Mouse (Mus musculus) hindbrain, embryonic 13.5 days (tissue): ENCODE results near the gene Tpcn2. TPM values are rescaled to one million over a fixed set of nuclear protein-coding genes. Genes with fewer than 3 reads are reported as not detected.

Source experiments
- ATAC-seq: fragments of 200-750 bp; cut with Nextera tagmentation; 2 replicates; pipeline ENCODE4 v1.8.0; 2017; ENCODE audit warnings: moderate TSS enrichment; ENCODE audit not compliant: low FRiP score
- H3K27ac ChIP-seq: fragments of 300-500 bp; sonication (generic); 2 replicates; pipeline ENCODE4 v1.5.1; 2015; ENCODE audit warnings: inconsistent platforms, mild to moderate bottlenecking, moderate library complexity
- H3K27me3 ChIP-seq: fragments of 300-500 bp; sonication (generic); 2 replicates; pipeline ENCODE4 v1.6.1; 2015; ENCODE audit warnings: mild to moderate bottlenecking, inconsistent platforms
- H3K36me3 ChIP-seq: fragments of 300-500 bp; sonication (generic); 2 replicates; pipeline ENCODE4 v1.6.1; 2015; ENCODE audit warnings: mild to moderate bottlenecking, inconsistent platforms
- H3K4me1 ChIP-seq: fragments of 300-500 bp; sonication (generic); replicated peaks from 2 replicates; pipeline ENCODE4 v1.6.1; 2015; ENCODE audit warnings: inconsistent platforms
- H3K4me2 ChIP-seq: fragments of 300-500 bp; sonication (generic); 2 replicates; pipeline ENCODE4 v1.6.1; 2015; ENCODE audit warnings: inconsistent platforms, mild to moderate bottlenecking, moderate library complexity
- H3K4me3 ChIP-seq: fragments of 300-500 bp; sonication (generic); 2 replicates; pipeline ENCODE4 v1.5.1; 2015; ENCODE audit warnings: mild to moderate bottlenecking, inconsistent platforms
- H3K9ac ChIP-seq: fragments of 300-500 bp; sonication (generic); 2 replicates; pipeline ENCODE4 v1.6.1; 2015; ENCODE audit warnings: mild to moderate bottlenecking, inconsistent platforms
- H3K9me3 ChIP-seq: fragments of 300-500 bp; sonication (generic); 2 replicates; pipeline ENCODE4 v1.6.1; 2016; ENCODE audit warnings: inconsistent platforms
- WGBS: fragments of 180-500 bp; shearing (Covaris S2); methylation state at CpG from one replicate; pipeline ENCODE4 v1.1.7; 2015; 5-methylcytosine and 5-hydroxymethylcytosine counted together
- polyA plus RNA-seq: library from polyadenylated mRNA; unstranded; fragments of >200 nt; fragmentation: Nextera tagmentation; extraction: Ambion mirVana; gene quantifications from 2 replicates; pipeline ENCODE4 v1.2.1, GENCODE M21; 2015

Tpcn2 gene
- polyA plus RNA-seq, 1 experiment from 2014 or later, result 3.3 TPM

GRCm38 (mm10) chr7:145208006-145208405, 75.8 kb downstream of the Tpcn2 start, which contains the start of gene 1810010D01Rik:
1810010D01Rik (minus strand) TSS chr7:145208119.
- Histone ChIP-seq H3K27me3 (peaks cover 2% of the 10 kb centered on the region; the same call in 1 of the 2 replicates), H3K4me1 (peaks cover 33% of the 10 kb centered on the region), H3K9me3 (no peaks in the 10 kb centered on the region), H3K36me3 (no peaks in the 10 kb centered on the region), H3K27ac (peak within 1 kb of the TSS; percentile 87), H3K4me2 (no peak within 1 kb of the TSS), H3K4me3 (no peak within 1 kb of the TSS), H3K9ac (no peak within 1 kb of the TSS)
- WGBS, result 86% methylated on average over 4 of the region's 4 CpGs
- no peak for ATAC-seq

- Histone ChIP-seq H3K4me2 (peak overlapping the region; percentile 42), H3K9ac (peak overlapping the region; percentile 58)
Observed at GRCm38 (mm10) chr7:145206801-145207200, 77.0 kb downstream of the Tpcn2 start.

GRCm38 (mm10) chr7:145206056-145206610, 77.7 kb downstream of the Tpcn2 start:
- Histone ChIP-seq H3K27me3 (peaks cover 2% of the 10 kb centered on the region; the same call in 1 of the 2 replicates), H3K4me1 (peaks cover 20% of the 10 kb centered on the region), H3K27ac (peak overlapping the region; percentile 87), H3K36me3 (no peaks in the 10 kb centered on the region), H3K4me2 (peak overlapping the region; percentile 42), H3K9me3 (0 out of 2 replicates have a peak, but pooled peaks cover 4% of the 10 kb centered on the region), H3K4me3 (no peak overlapping the region), H3K9ac (peak overlapping the region; percentile 58)
- peak; percentile 95 for ATAC-seq
- 0% methylated on average over 34 of the region's 34 CpGs for WGBS

More at GRCm38 (mm10) chr7:145206801-145207200, 77.0 kb downstream of the Tpcn2 start:
- H3K36me3 ChIP-seq, result no peaks in the 10 kb centered on the region
- H3K4me3 ChIP-seq, result no peak overlapping the region
- peaks cover 25% of the 10 kb centered on the region for H3K4me1 ChIP-seq
- peak overlapping the region; percentile 87 for H3K27ac ChIP-seq
- H3K27me3 ChIP-seq, result peaks cover 2% of the 10 kb centered on the region; the same call in 1 of the 2 replicates
- 42% methylated on average over 6 of the region's 6 CpGs for WGBS
- no peak for ATAC-seq
- no peaks in the 10 kb centered on the region for H3K9me3 ChIP-seq

GRCm38 (mm10) chr7:145205363-145205902, 78.4 kb downstream of the Tpcn2 start:
- H3K27ac ChIP-seq, result peak overlapping the region; percentile 87
- WGBS, result 81% methylated on average over 4 of the region's 4 CpGs
- no peak overlapping the region for H3K9ac ChIP-seq
- no peak overlapping the region for H3K4me3 ChIP-seq
- ATAC-seq, result no peak
- no peaks in the 10 kb centered on the region for H3K36me3 ChIP-seq
- H3K27me3 ChIP-seq, result no peaks in the 10 kb centered on the region; the same call in 1 of the 2 replicates
- H3K4me2 ChIP-seq, result no peak overlapping the region
- H3K9me3 ChIP-seq, result 0 out of 2 replicates have a peak, but pooled peaks cover 5% of the 10 kb centered on the region
- peaks cover 20% of the 10 kb centered on the region for H3K4me1 ChIP-seq

GRCm38 (mm10) chr7:145199711-145200110, 84.1 kb downstream of the Tpcn2 start:
- ATAC-seq, result no peak

GRCm38 (mm10) chr7:145198223-145198714, 85.5 kb downstream of the Tpcn2 start:
- Histone ChIP-seq H3K9me3 (0 out of 2 replicates have a peak, but pooled peaks cover 5% of the 10 kb centered on the region), H3K9ac (no peak overlapping the region), H3K36me3 (no peaks in the 10 kb centered on the region), H3K27me3 (0 out of 2 replicates have a peak, but pooled peaks cover 3% of the 10 kb centered on the region), H3K4me2 (no peak overlapping the region), H3K4me1 (peaks cover 26% of the 10 kb centered on the region), H3K4me3 (no peak overlapping the region), H3K27ac (no peak overlapping the region)
- no peak for ATAC-seq
- WGBS, result 72% methylated on average over 4 of the region's 4 CpGs

More at GRCm38 (mm10) chr7:145199711-145200110, 84.1 kb downstream of the Tpcn2 start:
- no peak overlapping the region for H3K27ac ChIP-seq
- no peak overlapping the region for H3K9ac ChIP-seq
- H3K4me1 ChIP-seq, result peaks cover 18% of the 10 kb centered on the region
- no peak overlapping the region for H3K4me3 ChIP-seq
- 0 out of 2 replicates have a peak, but pooled peaks cover 5% of the 10 kb centered on the region for H3K9me3 ChIP-seq
- no peak overlapping the region for H3K4me2 ChIP-seq
- 75% methylated on average over 2 of the region's 2 CpGs for WGBS
- H3K27me3 ChIP-seq, result no peaks in the 10 kb centered on the region
- H3K36me3 ChIP-seq, result no peaks in the 10 kb centered on the region

GRCm38 (mm10) chr7:145197711-145198110, 86.1 kb downstream of the Tpcn2 start:
- Histone ChIP-seq H3K27ac (no peak overlapping the region), H3K36me3 (no peaks in the 10 kb centered on the region), H3K9ac (no peak overlapping the region), H3K9me3 (0 out of 2 replicates have a peak, but pooled peaks cover 5% of the 10 kb centered on the region), H3K4me3 (no peak overlapping the region), H3K4me2 (no peak overlapping the region), H3K27me3 (0 out of 2 replicates have a peak, but pooled peaks cover 3% of the 10 kb centered on the region), H3K4me1 (peaks cover 26% of the 10 kb centered on the region)
- ATAC-seq, result no peak
- 49% methylated on average over 3 of the region's 3 CpGs for WGBS

GRCm38 (mm10) chr7:145197042-145197441, 86.8 kb downstream of the Tpcn2 start:
- no peak for ATAC-seq
- Histone ChIP-seq H3K27me3 (0 out of 2 replicates have a peak, but pooled peaks cover 3% of the 10 kb centered on the region), H3K9ac (no peak overlapping the region), H3K9me3 (0 out of 2 replicates have a peak, but pooled peaks cover 5% of the 10 kb centered on the region), H3K4me3 (no peak overlapping the region), H3K4me2 (no peak overlapping the region), H3K4me1 (peaks cover 26% of the 10 kb centered on the region), H3K27ac (no peak overlapping the region), H3K36me3 (no peaks in the 10 kb centered on the region)
- WGBS, result 89% methylated on average over 3 of the region's 3 CpGs

- no peaks in the 10 kb centered on the region for H3K36me3 ChIP-seq
- WGBS, result 80% methylated on average over 6 of the region's 6 CpGs
Observed at GRCm38 (mm10) chr7:145196340-145196739, 87.5 kb downstream of the Tpcn2 start.

GRCm38 (mm10) chr7:145195186-145195927, 88.5 kb downstream of the Tpcn2 start:
- Histone ChIP-seq H3K36me3 (no peaks in the 10 kb centered on the region), H3K27me3 (0 out of 2 replicates have a peak, but pooled peaks cover 3% of the 10 kb centered on the region), H3K4me3 (no peak overlapping the region), H3K4me1 (peaks cover 26% of the 10 kb centered on the region), H3K9ac (no peak overlapping the region), H3K9me3 (no peaks in the 10 kb centered on the region), H3K4me2 (no peak overlapping the region), H3K27ac (no peak overlapping the region)
- ATAC-seq, result no peak
- 52% methylated on average over 5 of the region's 5 CpGs for WGBS

More at GRCm38 (mm10) chr7:145196340-145196739, 87.5 kb downstream of the Tpcn2 start:
- no peak overlapping the region for H3K4me3 ChIP-seq
- H3K27ac ChIP-seq, result no peak overlapping the region
- 0 out of 2 replicates have a peak, but pooled peaks cover 3% of the 10 kb centered on the region for H3K27me3 ChIP-seq
- H3K4me2 ChIP-seq, result no peak overlapping the region
- H3K9ac ChIP-seq, result no peak overlapping the region
- H3K9me3 ChIP-seq, result 0 out of 2 replicates have a peak, but pooled peaks cover 2% of the 10 kb centered on the region
- H3K4me1 ChIP-seq, result peaks cover 26% of the 10 kb centered on the region
- no peak for ATAC-seq

GRCm38 (mm10) chr7:145194455-145195161, 89.2 kb downstream of the Tpcn2 start:
- Histone ChIP-seq H3K9ac (no peak overlapping the region), H3K4me3 (no peak overlapping the region), H3K4me1 (peaks cover 26% of the 10 kb centered on the region), H3K4me2 (no peak overlapping the region), H3K36me3 (no peaks in the 10 kb centered on the region), H3K9me3 (no peaks in the 10 kb centered on the region), H3K27ac (peak overlapping the region; percentile 52), H3K27me3 (0 out of 2 replicates have a peak, but pooled peaks cover 3% of the 10 kb centered on the region)
- ATAC-seq, result no peak
- 72% methylated on average over 3 of the region's 3 CpGs for WGBS
